Mouse (Mus musculus): ENCODE data around the gene Gpr37l1. TPM values are rescaled to one million over a fixed set of nuclear protein-coding genes. Genes with fewer than 3 reads are reported as not detected.

Gpr37l1 gene
- not detected for polyA plus RNA-seq (2014; fragmentation: Illumina TruSeq; extraction: RNeasy Lipid Tissue Mini Kit (QIAGEN cat#74804))

GRCm38 (mm10) chr1:135167435-135167834 is at the start of gene Gpr37l1:
Gene Gpr37l1, minus strand, starts transcription at chr1:135167681.

GRCm38 (mm10) chr1:135146077-135146945 is 21.2 kb downstream of the Gpr37l1 start, which contains the start of gene Arl8a:
Gene Arl8a, plus strand, starts transcription at chr1:135146824.

GRCm38 (mm10) chr1:135132473-135132872 is 35.0 kb downstream of the Gpr37l1 start, which contains the start of gene Ptpn7:
Gene Ptpn7, plus strand, starts transcription at chr1:135132700.

Other genes starting within 250 kb of the Gpr37l1 start
- 44.0 TPM for gene Ppp1r12b, start 211.7 kb downstream of the Gpr37l1 start, polyA plus RNA-seq (2014; fragmentation: Illumina TruSeq; extraction: RNeasy Lipid Tissue Mini Kit (QIAGEN cat#74804))
- gene Ube2t, start 205.1 kb downstream of the Gpr37l1 start, polyA plus RNA-seq (2014; fragmentation: Illumina TruSeq; extraction: RNeasy Lipid Tissue Mini Kit (QIAGEN cat#74804)) = 21.1 TPM
- 25.0 TPM for gene Lgr6, start 62.4 kb downstream of the Gpr37l1 start, polyA plus RNA-seq (2014; fragmentation: Illumina TruSeq; extraction: RNeasy Lipid Tissue Mini Kit (QIAGEN cat#74804))
- 0.14 TPM for gene Ptpn7, start 35.0 kb downstream of the Gpr37l1 start, polyA plus RNA-seq (2014; fragmentation: Illumina TruSeq; extraction: RNeasy Lipid Tissue Mini Kit (QIAGEN cat#74804))
- gene Arl8a, start 20.9 kb downstream of the Gpr37l1 start, polyA plus RNA-seq (2014; fragmentation: Illumina TruSeq; extraction: RNeasy Lipid Tissue Mini Kit (QIAGEN cat#74804)) = 18.4 TPM
- gene Elf3, start 90.9 kb upstream of the Gpr37l1 start, polyA plus RNA-seq (2014; fragmentation: Illumina TruSeq; extraction: RNeasy Lipid Tissue Mini Kit (QIAGEN cat#74804)) = 0.71 TPM
- 14.5 TPM for gene Rnpep, start 116.4 kb upstream of the Gpr37l1 start, polyA plus RNA-seq (2014; fragmentation: Illumina TruSeq; extraction: RNeasy Lipid Tissue Mini Kit (QIAGEN cat#74804))
- gene Timm17a, start 146.1 kb upstream of the Gpr37l1 start, polyA plus RNA-seq (2014; fragmentation: Illumina TruSeq; extraction: RNeasy Lipid Tissue Mini Kit (QIAGEN cat#74804)) = 20.6 TPM
- gene Lmod1, start 157.1 kb upstream of the Gpr37l1 start, polyA plus RNA-seq (2014; fragmentation: Illumina TruSeq; extraction: RNeasy Lipid Tissue Mini Kit (QIAGEN cat#74804)) = 7.6 TPM
- gene Shisa4, start 207.6 kb upstream of the Gpr37l1 start, polyA plus RNA-seq (2014; fragmentation: Illumina TruSeq; extraction: RNeasy Lipid Tissue Mini Kit (QIAGEN cat#74804)) = 0.46 TPM